Mouse (Mus musculus) lung, adult 2 months (tissue): Measurements from ENCODE around the gene Rfx7.

Experiments
- CTCF ChIP-seq: fragments of 200-500 bp; IDR thresholded peaks from 2 replicates; pipeline ENCODE4 v1.5.1; 2011; ENCODE audit warnings: mild to moderate bottlenecking, low read length, control low read depth; ENCODE audit not compliant: insufficient read depth
- POLR2A ChIP-seq: fragments of 200-500 bp; IDR thresholded peaks from 2 replicates; pipeline ENCODE4 v1.6.1; 2011; ENCODE audit warnings: low read depth, mild to moderate bottlenecking, control low read depth, low read length, borderline replicate concordance; ENCODE audit errors: extremely low read depth

DNA sequence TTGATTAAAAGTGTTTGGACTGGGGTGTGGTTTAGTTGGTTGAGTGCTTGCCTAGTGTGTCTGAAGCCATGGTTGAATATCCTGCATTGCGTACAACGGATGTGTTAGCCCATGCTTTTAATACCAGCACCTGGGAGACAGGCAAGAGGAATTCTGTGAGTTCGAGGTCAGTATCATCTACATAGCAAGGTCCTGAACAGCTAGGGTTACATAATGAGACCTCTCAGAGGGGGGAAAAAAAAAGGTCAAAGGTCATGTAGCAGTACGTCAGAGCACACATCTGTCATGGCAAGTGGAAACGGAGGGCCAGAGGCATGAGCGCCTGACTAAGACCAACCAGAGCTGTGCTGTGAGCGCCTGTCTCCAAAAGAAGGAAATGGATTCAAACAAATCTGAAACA is 133.5 kb downstream of the Rfx7 start:
- no peak for TF ChIP-seq CTCF
- no peak for TF ChIP-seq POLR2A
